In genomic region chr3:130819837-130820098, GRCm38 (mm10) we compare ENCODE assay signal across 20 mouse cellular contexts.
A peak's percentile ranks its signal among the peaks of the same experiment; 100 is the strongest.
DNase-seq lines count a peak whose midpoint lies in the region; ATAC-seq and TF ChIP-seq lines count a peak whose summit lies in the region.
"Had no signal": no experiment of that assay in that cellular context is flagged by ENCODE, and none has a peak within 500 bp of the region (broad histone marks: within the 10 kb centered on the region; RNA-seq: fewer than 3 reads in every experiment).

No protein-coding gene starts in this region.

- H3K9me3 ChIP-seq in lung, embryonic 15.5 days = no peaks in the 10 kb centered on the region
- H3K9me3 ChIP-seq in embryonic facial prominence, embryonic 11.5 days (replicated peaks; ENCODE audit: control insufficient read depth, low read length) = no peaks in the 10 kb centered on the region
- H3K9me3 ChIP-seq in liver, postnatal 0 days (ENCODE audit: low read length) = 0 out of 2 replicates have a peak, but pooled peaks cover 2% of the 10 kb centered on the region
- H3K9me3 ChIP-seq: limb, embryonic 12.5 days; midbrain, embryonic 12.5 days; neural tube, embryonic 12.5 days had no signal

- 0 out of 2 replicates have a peak, but pooled peaks cover 6% of the 10 kb centered on the region for H3K4me1 ChIP-seq in lung, embryonic 15.5 days
- H3K4me1 ChIP-seq in embryonic facial prominence, embryonic 11.5 days (ENCODE audit: control insufficient read depth, insufficient read depth, low read length) = no peaks in the 10 kb centered on the region
- H3K4me1 ChIP-seq in liver, postnatal 0 days (ENCODE audit: insufficient read depth) = peaks cover 5% of the 10 kb centered on the region; the same call in 1 of the 2 replicates

- H3K4me2 ChIP-seq in lung, embryonic 15.5 days = no peak overlapping the region
- no peak overlapping the region for H3K4me2 ChIP-seq in embryonic facial prominence, embryonic 11.5 days (ENCODE audit: low read depth, low read length)
- no peak overlapping the region for H3K4me2 ChIP-seq in liver, postnatal 0 days (ENCODE audit: low read depth, low read length)

- 59% methylated on average over 9 of the region's 9 CpGs for WGBS in lung, embryonic 15.5 days
- 71% methylated on average over 9 of the region's 9 CpGs for WGBS in embryonic facial prominence, embryonic 11.5 days
- 90% methylated on average over 9 of the region's 9 CpGs for WGBS in liver, postnatal 0 days (ENCODE audit: insufficient replicate concordance)

- DNase-seq in lung, postnatal 10 days = no peak
- peak; percentile 63 for DNase-seq in CD4-positive, CD25-positive, alpha-beta regulatory T cell, adult 2 months (ENCODE audit: low read depth, low spot score)
- peak; percentile 26 for DNase-seq in embryonic facial prominence, embryonic 11.5 days (ENCODE audit: low spot score)
- no peak for DNase-seq in liver, postnatal 0 days
- DNase-seq in MN1 (ENCODE audit: low spot score) = no peak
- DNase-seq: adrenal gland, adult 2 months; cerebellum, adult 11-12 months; cerebellum, postnatal 10 days; forebrain, postnatal 0 days; gastrocnemius, postnatal 14 days; heart, adult 11 months; kidney, postnatal 4 days; lung, adult 18-20 months; right cerebral cortex, adult 18-20 months; right cerebral cortex, postnatal 4 days had no signal

- H3K27ac ChIP-seq in lung, embryonic 15.5 days = no peak overlapping the region
- no peak overlapping the region for H3K27ac ChIP-seq in embryonic facial prominence, embryonic 11.5 days (replicated peaks; ENCODE audit: low read depth, low read length)
- no peak overlapping the region for H3K27ac ChIP-seq in liver, postnatal 0 days (ENCODE audit: low read depth)
- H3K27ac ChIP-seq: limb, embryonic 12.5 days; midbrain, embryonic 12.5 days; neural tube, embryonic 12.5 days had no signal

- H3K36me3 ChIP-seq in lung, embryonic 15.5 days = no peaks in the 10 kb centered on the region
- H3K36me3 ChIP-seq in embryonic facial prominence, embryonic 11.5 days (replicated peaks; ENCODE audit: control insufficient read depth, insufficient read depth, low read depth, low read length) = no peaks in the 10 kb centered on the region
- no peaks in the 10 kb centered on the region for H3K36me3 ChIP-seq in liver, postnatal 0 days (replicated peaks; ENCODE audit: insufficient read depth, low read length)
- H3K36me3 ChIP-seq: limb, embryonic 12.5 days; midbrain, embryonic 12.5 days; neural tube, embryonic 12.5 days had no signal

- H3K4me3 ChIP-seq in lung, embryonic 15.5 days = no peak overlapping the region
- H3K4me3 ChIP-seq in embryonic facial prominence, embryonic 11.5 days (ENCODE audit: low read depth, low read length) = no peak overlapping the region
- no peak overlapping the region for H3K4me3 ChIP-seq in liver, postnatal 0 days (ENCODE audit: low read depth, low read length)
- H3K4me3 ChIP-seq: neural tube, embryonic 12.5 days had no signal

- H3K27me3 ChIP-seq in lung, embryonic 15.5 days = no peaks in the 10 kb centered on the region
- H3K27me3 ChIP-seq in embryonic facial prominence, embryonic 11.5 days (ENCODE audit: control insufficient read depth, insufficient read depth, low read length) = no peaks in the 10 kb centered on the region
- no peaks in the 10 kb centered on the region for H3K27me3 ChIP-seq in liver, postnatal 0 days (ENCODE audit: insufficient read depth, low read length)
- H3K27me3 ChIP-seq: limb, embryonic 12.5 days; midbrain, embryonic 12.5 days; neural tube, embryonic 12.5 days had no signal

- no peak overlapping the region for H3K9ac ChIP-seq in lung, embryonic 15.5 days
- H3K9ac ChIP-seq in embryonic facial prominence, embryonic 11.5 days (replicated peaks; ENCODE audit: low read length) = no peak overlapping the region
- no peak overlapping the region for H3K9ac ChIP-seq in liver, postnatal 0 days (replicated peaks)
- H3K9ac ChIP-seq: forebrain, postnatal 0 days; limb, embryonic 12.5 days; midbrain, embryonic 12.5 days; neural tube, embryonic 12.5 days had no signal

- no peak for TF ChIP-seq CTCF in liver, postnatal 0 days (IDR thresholded peaks at IDR 0.05; ENCODE audit: low read depth)

- peak; percentile 47; the same call in 1 of the 2 replicates for ATAC-seq in lung, embryonic 15.5 days (ENCODE audit: borderline replicate concordance, extremely low read depth, low FRiP score, low TSS enrichment)
- ATAC-seq in CD4-positive, CD25-positive, alpha-beta regulatory T cell, adult 4 months = peak; percentile 47
- ATAC-seq in embryonic facial prominence, embryonic 11.5 days (replicated peaks; ENCODE audit: insufficient number of reproducible peaks, low FRiP score, low TSS enrichment, low read depth) = no peak
- ATAC-seq in liver, postnatal 0 days = no peak

- TF ChIP-seq EP300 in liver, postnatal 0 days (IDR thresholded peaks at IDR 0.05; ENCODE audit: low read depth) = no peak

Comparison
In these comparisons a context has a peak if more than half of its experiments do, and no peak if none do; other contexts are left out.
1. ATAC-seq: peak in lung, embryonic 15.5 days (single experiment) and CD4-positive, CD25-positive, alpha-beta regulatory T cell, adult 4 months (single experiment); none in embryonic facial prominence, embryonic 11.5 days (single experiment) and liver, postnatal 0 days (single experiment).
2. DNase-seq: peak in CD4-positive, CD25-positive, alpha-beta regulatory T cell, adult 2 months (single experiment) and embryonic facial prominence, embryonic 11.5 days (single experiment); none in lung, postnatal 10 days (single experiment), liver, postnatal 0 days (single experiment) and MN1 (single experiment).